7 mouse cellular contexts compared by ENCODE assay signal in the genomic region with DNA sequence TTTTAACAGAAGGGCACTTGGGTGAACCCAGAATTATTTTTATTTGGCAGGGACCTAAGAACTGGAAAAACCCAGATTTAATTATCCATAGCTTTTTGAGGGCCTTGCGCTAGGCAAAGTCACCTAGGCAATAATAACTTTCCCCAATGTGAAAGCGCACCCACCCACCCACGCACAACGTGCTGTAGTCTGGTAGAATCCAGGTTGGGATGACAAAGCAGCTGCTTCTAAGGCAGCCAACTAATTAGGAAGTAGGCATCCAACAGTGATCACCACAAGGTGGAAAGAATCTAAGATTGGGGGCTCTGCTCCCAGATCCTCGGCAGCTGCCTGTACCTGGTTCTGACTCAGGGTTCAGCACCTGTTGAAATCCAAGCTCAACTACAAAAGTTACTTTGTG. TPM values are rescaled to one million over a fixed set of nuclear protein-coding genes. Genes with fewer than 3 reads are reported as not detected.
DNase-seq lines count a peak whose midpoint lies in the region; ATAC-seq and TF ChIP-seq lines count a peak whose summit lies in the region.

No protein-coding gene starts in this region.

- H3K9me3 ChIP-seq in forebrain, embryonic 15.5 days = no peaks in the 10 kb centered on the region
- no peaks in the 10 kb centered on the region for H3K9me3 ChIP-seq in limb, embryonic 12.5 days

- intact Hi-C loops in left cerebral cortex, adult 2 months (cut with DNase I) = no loop called here

- H3K27ac ChIP-seq in left cerebral cortex, adult 2 months = peak overlapping the region; percentile 88
- H3K27ac ChIP-seq in forebrain, embryonic 15.5 days (replicated peaks) = no peak overlapping the region
- H3K27ac ChIP-seq in limb, embryonic 12.5 days = no peak overlapping the region

- H3K9ac ChIP-seq in forebrain, embryonic 15.5 days (replicated peaks) = no peak overlapping the region
- no peak overlapping the region for H3K9ac ChIP-seq in limb, embryonic 12.5 days (replicated peaks)

- peaks cover 24% of the 10 kb centered on the region for H3K4me1 ChIP-seq in forebrain, embryonic 15.5 days
- H3K4me1 ChIP-seq in limb, embryonic 12.5 days (replicated peaks) = peaks cover 14% of the 10 kb centered on the region

- 31% methylated on average over 5 of the region's 5 CpGs for WGBS in forebrain, embryonic 15.5 days
- WGBS in limb, embryonic 12.5 days = 55% methylated on average over 5 of the region's 5 CpGs

- H3K4me2 ChIP-seq in forebrain, embryonic 15.5 days (replicated peaks) = peak overlapping the region; percentile 60
- H3K4me2 ChIP-seq in limb, embryonic 12.5 days = peak overlapping the region; percentile 71

- H3K36me3 ChIP-seq in forebrain, embryonic 15.5 days = no peaks in the 10 kb centered on the region
- H3K36me3 ChIP-seq in limb, embryonic 12.5 days = no peaks in the 10 kb centered on the region

- DNase-seq in left cerebral cortex, adult 2 months (ENCODE audit: extremely low spot score in 1 of 2, low spot score in 2 of 2) = peak; percentile 41
- no peak for DNase-seq in left cerebral cortex, adult 11 months (ENCODE audit: low spot score)
- peak; percentile 30 for DNase-seq in right cerebral cortex, postnatal 14 days
- no peak for DNase-seq in spleen, postnatal 4 days (ENCODE audit: low spot score in 2 of 2)

- ATAC-seq in forebrain, embryonic 15.5 days (replicated peaks) = no peak
- ATAC-seq in limb, embryonic 12.5 days (ENCODE audit: insufficient number of reproducible peaks, insufficient read depth, low FRiP score, low TSS enrichment, low read depth) = no peak
- no peak for ATAC-seq in megakaryocyte-erythroid progenitor cell, adult 5-6 weeks (replicated peaks; ENCODE audit: low FRiP score, low TSS enrichment, poor library complexity, severe bottlenecking)

- peak overlapping the region; percentile 95 for H3K4me3 ChIP-seq in left cerebral cortex, adult 2 months
- peak overlapping the region; percentile 98 for H3K4me3 ChIP-seq in forebrain, embryonic 15.5 days
- peak overlapping the region; percentile 99; the same call in 1 of the 2 replicates for H3K4me3 ChIP-seq in limb, embryonic 12.5 days (replicated peaks)

- H3K27me3 ChIP-seq in forebrain, embryonic 15.5 days = no peaks in the 10 kb centered on the region
- no peaks in the 10 kb centered on the region for H3K27me3 ChIP-seq in limb, embryonic 12.5 days

- no peak for TF ChIP-seq CTCF in left cerebral cortex, adult 2 months (IDR thresholded peaks at IDR 0.05)

RNA-seq across cellular contexts. Expression of gene Scamp1, which starts 0.5 kb away (rescaled TPM):
- total RNA-seq in left cerebral cortex, adult 2 months (2021) = 100 to 1,000 TPM; 172 to 178 TPM
- 103 and 111 TPM in 2 replicates for polyA plus RNA-seq in forebrain, embryonic 15.5 days (2015; fragmentation: Nextera tagmentation; extraction: Ambion mirVana)
- polyA plus RNA-seq in limb, embryonic 12.5 days (2016; fragmentation: Nextera tagmentation; extraction: Ambion mirVana) = 35.0 and 35.3 TPM in 2 replicates
- 9.5 and 12.4 TPM in 2 replicates for total RNA-seq in megakaryocyte-erythroid progenitor cell, adult 5-6 weeks (2014; fragmentation: Nextera tagmentation)
- total RNA-seq in megakaryocyte-erythroid progenitor cell, adult 5-6 weeks (2017) = 12.6 and 24.4 TPM in 2 replicates

Comparison
In these comparisons a context has a peak if more than half of its experiments do, and no peak if none do; other contexts are left out.
1. DNase-seq: peak in left cerebral cortex, adult 2 months (2 of 2) and right cerebral cortex, postnatal 14 days (single experiment); none in left cerebral cortex, adult 11 months (single experiment) and spleen, postnatal 4 days (0 of 2).
2. RNA of gene Scamp1, which starts 0.5 kb away (total RNA-seq): 172 to 178 TPM in left cerebral cortex, adult 2 months; 9.5 to 24.4 TPM in megakaryocyte-erythroid progenitor cell, adult 5-6 weeks; every median in the first group is over 4 times any median in the second.
3. Peak in every context shown above with its lines, with median percentiles within 50 percentile points of each other: H3K4me3 ChIP-seq.